Mouse (Mus musculus) small intestine, adult 2 months (tissue): ENCODE results near the gene Clpsl2.

ENCODE experiments used
- CTCF ChIP-seq: fragments of 200-500 bp; IDR thresholded peaks from 2 replicates; pipeline ENCODE4 v1.5.1; 2012; ENCODE audit warnings: low read depth, mild to moderate bottlenecking, control low read depth, inconsistent platforms, low read length, moderate library complexity, mixed read lengths; ENCODE audit not compliant: insufficient replicate concordance, insufficient read length; ENCODE audit errors: extremely low read depth
- POLR2A ChIP-seq: fragments of 200-500 bp; IDR thresholded peaks from 2 replicates; pipeline ENCODE4 v1.6.1; 2012; ENCODE audit warnings: low read depth, mild to moderate bottlenecking, control low read depth, inconsistent platforms, low read length, moderate library complexity

GRCm38 (mm10) chr17:28528043-28528351 lies 21.2 kb upstream of the Clpsl2 start:
- no peak for TF ChIP-seq POLR2A
- TF ChIP-seq CTCF: peak; percentile 99
